Mouse (Mus musculus) adipose tissue, adult 10 weeks (tissue): ENCODE results near the gene Mrgpra9. TPM values are rescaled to one million over a fixed set of nuclear protein-coding genes. Genes with fewer than 3 reads are reported as not detected.

Experiments
- polyA plus RNA-seq: library from polyadenylated mRNA; stranded (reverse); fragments of 350-450 nt; fragmentation: Illumina TruSeq; extraction: RNeasy Lipid Tissue Mini Kit (QIAGEN cat#74804); gene quantifications from one replicate; pipeline ENCODE4 v1.2.3, GENCODE M21; 2014; ENCODE audit warnings: low read depth, low replicate concordance

Gene Mrgpra9
- not detected for polyA plus RNA-seq

DNA sequence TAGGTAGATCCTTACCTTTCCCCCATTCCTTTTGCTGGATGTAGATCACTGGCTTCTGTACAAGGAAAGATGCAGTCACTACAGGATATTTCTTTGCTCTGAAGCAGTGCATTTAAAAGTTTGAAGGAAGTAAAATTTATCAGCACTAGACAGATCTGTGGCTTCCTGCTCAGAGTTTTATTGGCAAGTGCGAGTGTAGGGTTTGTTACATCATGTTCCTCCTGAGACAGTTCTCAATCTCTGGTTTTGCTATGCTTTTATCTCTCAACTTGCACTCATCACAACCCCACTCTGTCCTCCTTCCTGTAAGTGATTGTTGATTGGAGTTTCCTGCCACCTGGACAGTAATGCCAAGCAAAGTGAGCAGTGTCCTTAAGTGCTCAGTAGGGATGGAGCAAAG is at the start of gene Mrgpra9:
TSS of gene Mrgpra9 (minus strand) at position 79 of the 400 bp plus-strand sequence.

GRCm38 (mm10) chr7:47204830-47205229 is 47.8 kb downstream of the Mrgpra9 start, which contains the start of gene Mrgpra6:
Mrgpra6 (minus strand) TSS chr7:47204920.

Other genes with a start within 250 kb of the Mrgpra9 start
- 20.6 TPM for gene Spty2d1, start 244.4 kb downstream of the Mrgpra9 start, polyA plus RNA-seq
- 18.6 TPM for gene Tmem86a, start 202.2 kb downstream of the Mrgpra9 start, polyA plus RNA-seq
- gene Ptpn5, start 119.2 kb downstream of the Mrgpra9 start, polyA plus RNA-seq: 51.8 TPM
- gene Mrgpra6, start 47.9 kb downstream of the Mrgpra9 start, polyA plus RNA-seq: not detected
- gene Mrgpra1, start 101.4 kb upstream of the Mrgpra9 start, polyA plus RNA-seq: not detected
- gene Mrgpra2a, start 199.3 kb upstream of the Mrgpra9 start, polyA plus RNA-seq: not detected